In the genomic region with DNA sequence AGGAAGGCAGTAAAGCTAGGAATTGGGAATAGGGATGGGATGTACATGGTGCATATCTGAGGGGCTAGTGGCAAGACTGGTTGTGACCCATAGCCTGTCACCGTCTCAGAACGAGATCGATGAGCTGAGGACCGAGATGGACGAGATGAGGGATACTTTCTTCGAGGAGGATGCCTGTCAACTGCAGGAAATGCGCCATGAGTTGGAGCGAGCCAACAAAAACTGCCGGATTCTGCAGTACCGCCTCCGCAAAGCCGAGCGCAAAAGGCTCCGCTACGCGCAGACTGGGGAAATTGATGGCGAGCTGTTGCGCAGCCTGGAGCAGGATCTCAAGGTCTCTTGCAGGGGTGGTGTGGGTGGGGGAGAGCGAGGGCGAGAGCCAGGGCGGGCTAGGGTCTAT, we compare ENCODE assay signal across 9 mouse cellular contexts. TPM values are rescaled to one million over a fixed set of nuclear protein-coding genes. Genes with fewer than 3 reads are reported as not detected.
DNase-seq lines count a peak whose midpoint lies in the region; ATAC-seq and TF ChIP-seq lines count a peak whose summit lies in the region.
"Had no signal": no experiment of that assay in that cellular context is flagged by ENCODE, and none has a peak within 500 bp of the region (broad histone marks: within the 10 kb centered on the region; RNA-seq: fewer than 3 reads in every experiment).

No protein-coding gene starts in this region.

- peaks cover 5% of the 10 kb centered on the region; the same call in 1 of the 2 replicates for H3K4me1 ChIP-seq in heart, embryonic 11.5 days (ENCODE audit: control insufficient read depth, insufficient read depth, low read length)
- no peaks in the 10 kb centered on the region for H3K4me1 ChIP-seq in heart, adult 2 months (ENCODE audit: control insufficient read depth, insufficient read depth, low read length)
- no peaks in the 10 kb centered on the region for H3K4me1 ChIP-seq in cerebellum, adult 2 months (ENCODE audit: control insufficient read depth, insufficient read depth, low read length)
- no peaks in the 10 kb centered on the region for H3K4me1 ChIP-seq in olfactory bulb, adult 2 months (ENCODE audit: control insufficient read depth, insufficient read depth, low read length)

- TF ChIP-seq EP300 in heart, adult 2 months (IDR thresholded peaks at IDR 0.05; ENCODE audit: insufficient read depth, low read depth, low read length), result no peak

- H3K36me3 ChIP-seq in heart, embryonic 11.5 days (ENCODE audit: control insufficient read depth, insufficient read depth, low read length), result no peaks in the 10 kb centered on the region
- no peaks in the 10 kb centered on the region for H3K36me3 ChIP-seq in heart, adult 2 months (ENCODE audit: control insufficient read depth, insufficient read depth, low read length)

- intact Hi-C loops in heart, adult 2 months (cut with DNase I), result no loop called here
- intact Hi-C loops in left cerebral cortex, adult 2 months (cut with DNase I), result loop anchor here (2.0 to 10.0 kb wide), 3 partner anchors 65 to 1076 kb away; a partner anchor contains a TSS
- intact Hi-C loops in heart, postnatal 14 days (cut with DNase I), result no loop called here

- peak overlapping the region; percentile 58 for H3K4me3 ChIP-seq in heart, embryonic 11.5 days (ENCODE audit: low read depth, low read length)
- H3K4me3 ChIP-seq in heart, adult 2 months, result no peak overlapping the region
- H3K4me3 ChIP-seq in cerebellum, adult 2 months (replicated peaks; ENCODE audit: insufficient read depth, low read depth, low read length), result peak overlapping the region; percentile 93
- H3K4me3 ChIP-seq in left cerebral cortex, adult 2 months, result peak overlapping the region; percentile 55
- H3K4me3 ChIP-seq in olfactory bulb, adult 2 months (ENCODE audit: insufficient read depth, low read depth, low read length), result peak overlapping the region; percentile 94

- ATAC-seq in heart, embryonic 11.5 days (replicated peaks; ENCODE audit: insufficient number of reproducible peaks, low FRiP score, low TSS enrichment), result no peak
- ATAC-seq in frontal cortex, adult (ENCODE audit: low TSS enrichment), result peak; percentile 35

- no peaks in the 10 kb centered on the region for H3K9me3 ChIP-seq in heart, embryonic 11.5 days (replicated peaks; ENCODE audit: control insufficient read depth, low read length)

- H3K4me2 ChIP-seq in heart, embryonic 11.5 days, result peak overlapping the region; percentile 97

- TF ChIP-seq CTCF in heart, adult 2 months (IDR thresholded peaks at IDR 0.05), result no peak
- TF ChIP-seq CTCF in cerebellum, adult 2 months (IDR thresholded peaks at IDR 0.05; ENCODE audit: borderline replicate concordance, insufficient read depth, low read depth, low read length), result no peak
- no peak for TF ChIP-seq CTCF in left cerebral cortex, adult 2 months (IDR thresholded peaks at IDR 0.05)
- no peak for TF ChIP-seq CTCF in olfactory bulb, adult 2 months (IDR thresholded peaks at IDR 0.05; ENCODE audit: insufficient read depth, low read depth, low read length)

- no peak for TF ChIP-seq POLR2A in heart, adult 2 months (IDR thresholded peaks at IDR 0.05; ENCODE audit: insufficient read depth, low read depth, low read length)
- TF ChIP-seq POLR2A in cerebellum, adult 2 months (IDR thresholded peaks at IDR 0.05; ENCODE audit: borderline replicate concordance, insufficient read depth, low read length), result no peak
- TF ChIP-seq POLR2A in olfactory bulb, adult 2 months (IDR thresholded peaks at IDR 0.05; ENCODE audit: insufficient read depth, low read depth, low read length), result peak; percentile 32; the same call in 1 of the 2 replicates

- H3K27ac ChIP-seq in heart, embryonic 11.5 days (ENCODE audit: low read depth, low read length), result no peak overlapping the region
- H3K27ac ChIP-seq in heart, adult 2 months, result no peak overlapping the region
- peak overlapping the region; percentile 88; the same call in 1 of the 2 replicates for H3K27ac ChIP-seq in cerebellum, adult 2 months (ENCODE audit: insufficient read depth, low read length)
- H3K27ac ChIP-seq in left cerebral cortex, adult 2 months, result peak overlapping the region; percentile 99
- H3K27ac ChIP-seq in olfactory bulb, adult 2 months (ENCODE audit: insufficient read depth, low read depth, low read length), result peak overlapping the region; percentile 94

- no peaks in the 10 kb centered on the region for H3K79me2 ChIP-seq in heart, adult 2 months (replicated peaks; ENCODE audit: control insufficient read depth, insufficient read depth, low read length)

- DNase-seq in heart, adult 2 months, result no peak
- DNase-seq in cerebellum, adult 2 months, result peak; percentile 75 to 80
- DNase-seq in left cerebral cortex, adult 2 months (ENCODE audit: extremely low spot score in 1 of 2, low spot score in 2 of 2), result peak; percentile 77 to 81
- no peak for DNase-seq in urinary bladder, postnatal 25 days (ENCODE audit: low spot score)
- no peak for DNase-seq in heart, postnatal 14 days

- H3K9ac ChIP-seq in heart, embryonic 11.5 days (ENCODE audit: low read depth, low read length), result no peak overlapping the region
- H3K9ac ChIP-seq in heart, adult 2 months (ENCODE audit: low read depth, low read length), result no peak overlapping the region

- H3K27me3 ChIP-seq in heart, embryonic 11.5 days (ENCODE audit: control insufficient read depth, insufficient read depth, low read length), result peaks cover 53% of the 10 kb centered on the region
- peaks cover 4% of the 10 kb centered on the region for H3K27me3 ChIP-seq in heart, adult 2 months (ENCODE audit: control insufficient read depth, insufficient read depth, low read length)
- no peaks in the 10 kb centered on the region for H3K27me3 ChIP-seq in cerebellum, adult 2 months (ENCODE audit: control insufficient read depth, insufficient read depth, low read length)

- 2% methylated on average over 21 of the region's 21 CpGs for WGBS in heart, embryonic 11.5 days (ENCODE audit: insufficient replicate concordance)
- WGBS in heart, adult 2 months, result 3% methylated on average over 21 of the region's 21 CpGs
- under 1% methylated on average over 21 of the region's 21 CpGs for WGBS in cerebellum, adult 2 months
- WGBS in olfactory bulb, adult 2 months, result under 1% methylated on average over 21 of the region's 21 CpGs

RNA-seq across cellular contexts. Expression of a gene that starts 4.4 kb away (rescaled TPM):
- polyA plus RNA-seq in heart, embryonic 11.5 days (2014; fragmentation: Nextera tagmentation; extraction: Ambion mirVana), result 0.73 and 1.3 TPM in 2 replicates
- not detected for total RNA-seq in heart, adult 2 months (2021)
- 0.06 TPM in 1 of 2 replicates, not detected in the other for polyA plus RNA-seq in heart, adult 2 months (2012; rRNA removed)
- 37.3 and 40.1 TPM in 2 replicates for polyA plus RNA-seq in cerebellum, adult 2 months (2012; rRNA removed)
- 100 to 1,000 TPM; 179 to 180 TPM for total RNA-seq in left cerebral cortex, adult 2 months (2021)
- not detected in 2 replicates for polyA plus RNA-seq in olfactory bulb, adult 2 months (2012; ENCODE audit: insufficient read depth, insufficient read length, low replicate concordance, missing spikeins)
- not detected for total RNA-seq in heart, postnatal 14 days (2021)
- polyA plus RNA-seq: spleen, adult 2 months had no signal

RNA-seq across cellular contexts. Expression of a gene that starts 50.7 kb away (rescaled TPM):
- not detected in 2 replicates for polyA plus RNA-seq in heart, embryonic 11.5 days (2014; fragmentation: Nextera tagmentation; extraction: Ambion mirVana)
- total RNA-seq in heart, adult 2 months (2021), result not detected
- not detected in 2 replicates for polyA plus RNA-seq in heart, adult 2 months (2012; rRNA removed)
- polyA plus RNA-seq in cerebellum, adult 2 months (2012; rRNA removed), result 6.9 and 7.5 TPM in 2 replicates
- 10 to 100 TPM; 26.7 to 27.8 TPM for total RNA-seq in left cerebral cortex, adult 2 months (2021)
- not detected in 2 replicates for polyA plus RNA-seq in olfactory bulb, adult 2 months (2012; ENCODE audit: insufficient read depth, insufficient read length, low replicate concordance, missing spikeins)
- total RNA-seq in heart, postnatal 14 days (2021), result not detected
- polyA plus RNA-seq: spleen, adult 2 months had no signal

Comparison
In these comparisons a context has a peak if more than half of its experiments do, and no peak if none do; other contexts are left out.
1. H3K27ac ChIP-seq: peak in cerebellum, adult 2 months (single experiment), left cerebral cortex, adult 2 months (single experiment) and olfactory bulb, adult 2 months (single experiment); none in heart, embryonic 11.5 days (single experiment) and heart, adult 2 months (single experiment).
2. DNase-seq: peak in cerebellum, adult 2 months (2 of 2) and left cerebral cortex, adult 2 months (2 of 2); none in heart, adult 2 months (0 of 2), urinary bladder, postnatal 25 days (single experiment) and heart, postnatal 14 days (0 of 2).